Mouse (Mus musculus) midbrain, embryonic 12.5 days (tissue): Measurements from ENCODE around the gene Gdf7. TPM values are rescaled to one million over a fixed set of nuclear protein-coding genes. Genes with fewer than 3 reads are reported as not detected.

Source experiments
- polyA plus RNA-seq: library from polyadenylated mRNA; unstranded; fragments of >200 nt; fragmentation: Nextera tagmentation; extraction: Ambion mirVana; gene quantifications from 2 replicates; pipeline ENCODE4 v1.2.1, GENCODE M21; 2016

Gene Gdf7
- polyA plus RNA-seq, 1 experiment from 2014 or later, result 0.74 TPM

Other genes starting within 250 kb of the Gdf7 start
- gene Ldah, start 93.8 kb downstream of the Gdf7 start, polyA plus RNA-seq, result 71.3 and 78.6 TPM in 2 replicates
- 11.3 and 11.4 TPM in 2 replicates for gene Hs1bp3, start 11.5 kb upstream of the Gdf7 start, polyA plus RNA-seq
- 65.2 and 72.0 TPM in 2 replicates for gene Rhob, start 198.1 kb upstream of the Gdf7 start, polyA plus RNA-seq